Mouse (Mus musculus) erythroblast, embryonic 14.5 days (primary cell): ENCODE measurements around the gene 2010300C02Rik. TPM values are rescaled to one million over a fixed set of nuclear protein-coding genes. Genes with fewer than 3 reads are reported as not detected.

ENCODE experiments used
- H3K27me3 ChIP-seq: 2 replicates; pipeline ENCODE4 v1.6.1; 2012; ENCODE audit warnings: inconsistent platforms; ENCODE audit not compliant: control insufficient read depth
- H3K36me3 ChIP-seq: 2 replicates; pipeline ENCODE4 v1.6.1; 2012; ENCODE audit warnings: mild to moderate bottlenecking, inconsistent platforms; ENCODE audit not compliant: control insufficient read depth
- H3K4me1 ChIP-seq: 2 replicates; pipeline ENCODE4 v1.6.1; 2012; ENCODE audit warnings: inconsistent platforms; ENCODE audit not compliant: control insufficient read depth
- H3K4me3 ChIP-seq: replicated peaks from 2 replicates; pipeline ENCODE3; 2012; ENCODE audit warnings: moderate library complexity, mild to moderate bottlenecking, inconsistent platforms
- H3K9me3 ChIP-seq: 2 replicates; pipeline ENCODE4 v1.6.1; 2012; ENCODE audit warnings: low read length, inconsistent platforms, mixed read lengths; ENCODE audit not compliant: control insufficient read depth
- GATA1 ChIP-seq: IDR thresholded peaks from 2 replicates; pipeline ENCODE4 v1.6.1; 2012; ENCODE audit warnings: low read length, inconsistent platforms, mixed read lengths
- TAL1 ChIP-seq: IDR thresholded peaks from 3 replicates; pipeline ENCODE4 v1.6.1; 2012; ENCODE audit warnings: low read length, inconsistent platforms, mixed read lengths
- polyA plus RNA-seq: library from polyadenylated mRNA; stranded (reverse); fragments of >175 nt; gene quantifications from 2 replicates; pipeline ENCODE4 v1.2.3, GENCODE M21; 2012

The 2010300C02Rik gene
- polyA plus RNA-seq, 1 experiment: 0.08 TPM

- TF ChIP-seq GATA1: no peak
- no peak for TF ChIP-seq TAL1
- H3K36me3 ChIP-seq: no peaks in the 10 kb centered on the region
- H3K9me3 ChIP-seq: no peaks in the 10 kb centered on the region
- no peak overlapping the region for H3K4me3 ChIP-seq
- H3K4me1 ChIP-seq: peaks cover 3% of the 10 kb centered on the region
- H3K27me3 ChIP-seq: no peaks in the 10 kb centered on the region
Observed at GRCm38 (mm10) chr1:37735932-37736331, 16.0 kb upstream of the 2010300C02Rik start.

GRCm38 (mm10) chr1:37734841-37735240 lies 15.0 kb upstream of the 2010300C02Rik start:
- no peaks in the 10 kb centered on the region for H3K36me3 ChIP-seq
- H3K9me3 ChIP-seq: no peaks in the 10 kb centered on the region
- TF ChIP-seq TAL1: no peak
- no peak for TF ChIP-seq GATA1
- H3K27me3 ChIP-seq: no peaks in the 10 kb centered on the region
- H3K4me1 ChIP-seq: peaks cover 3% of the 10 kb centered on the region
- H3K4me3 ChIP-seq: no peak overlapping the region

DNA sequence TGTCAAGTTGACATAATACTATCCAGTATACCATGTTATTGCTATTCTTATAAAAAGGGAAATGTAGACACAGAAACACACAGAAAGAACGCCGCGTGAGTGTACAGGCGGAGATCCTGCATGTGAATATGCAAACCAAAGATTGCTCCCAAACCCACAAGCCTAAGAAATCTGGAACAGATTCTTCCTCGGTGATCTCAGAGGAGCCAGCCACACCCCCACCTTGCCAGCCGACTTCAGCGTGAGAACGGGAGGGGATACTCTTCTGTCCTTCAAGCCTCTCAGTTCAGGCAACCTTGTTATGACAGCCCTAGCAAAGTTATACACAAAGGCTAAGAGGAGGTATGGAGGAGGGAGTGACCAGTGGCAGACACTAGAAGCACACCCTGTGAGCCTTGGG lies 9.5 kb upstream of the 2010300C02Rik start:
- Histone ChIP-seq H3K4me3 (no peak overlapping the region), H3K9me3 (no peaks in the 10 kb centered on the region), H3K36me3 (no peaks in the 10 kb centered on the region), H3K4me1 (no peaks in the 10 kb centered on the region), H3K27me3 (no peaks in the 10 kb centered on the region)
- TF ChIP-seq TAL1: no peak
- TF ChIP-seq GATA1: no peak

- H3K27me3 ChIP-seq: no peaks in the 10 kb centered on the region
- H3K36me3 ChIP-seq: no peaks in the 10 kb centered on the region
- TF ChIP-seq TAL1: no peak
- no peak for TF ChIP-seq GATA1
- H3K4me3 ChIP-seq: no peak overlapping the region
- H3K9me3 ChIP-seq: no peaks in the 10 kb centered on the region
- H3K4me1 ChIP-seq: no peaks in the 10 kb centered on the region
Observed at GRCm38 (mm10) chr1:37728053-37728452, 8.2 kb upstream of the 2010300C02Rik start.

- no peaks in the 10 kb centered on the region for H3K4me1 ChIP-seq
- TF ChIP-seq TAL1 (no peak), GATA1 (no peak)
- H3K9me3 ChIP-seq: no peaks in the 10 kb centered on the region
- H3K27me3 ChIP-seq: no peaks in the 10 kb centered on the region
- H3K36me3 ChIP-seq: no peaks in the 10 kb centered on the region
- H3K4me3 ChIP-seq: no peak overlapping the region
Observed at GRCm38 (mm10) chr1:37727186-37727585, 7.3 kb upstream of the 2010300C02Rik start.

GRCm38 (mm10) chr1:37726426-37726825 lies 6.5 kb upstream of the 2010300C02Rik start:
- peaks cover 4% of the 10 kb centered on the region for H3K27me3 ChIP-seq
- no peaks in the 10 kb centered on the region for H3K9me3 ChIP-seq
- H3K4me1 ChIP-seq: no peaks in the 10 kb centered on the region
- H3K36me3 ChIP-seq: no peaks in the 10 kb centered on the region
- H3K4me3 ChIP-seq: no peak overlapping the region
- no peak for TF ChIP-seq GATA1
- no peak for TF ChIP-seq TAL1

GRCm38 (mm10) chr1:37725880-37726279 lies 6.0 kb upstream of the 2010300C02Rik start:
- Histone ChIP-seq H3K4me3 (no peak overlapping the region), H3K4me1 (no peaks in the 10 kb centered on the region), H3K36me3 (no peaks in the 10 kb centered on the region), H3K27me3 (peaks cover 8% of the 10 kb centered on the region), H3K9me3 (no peaks in the 10 kb centered on the region)
- TF ChIP-seq GATA1 (no peak), TAL1 (no peak)

DNA sequence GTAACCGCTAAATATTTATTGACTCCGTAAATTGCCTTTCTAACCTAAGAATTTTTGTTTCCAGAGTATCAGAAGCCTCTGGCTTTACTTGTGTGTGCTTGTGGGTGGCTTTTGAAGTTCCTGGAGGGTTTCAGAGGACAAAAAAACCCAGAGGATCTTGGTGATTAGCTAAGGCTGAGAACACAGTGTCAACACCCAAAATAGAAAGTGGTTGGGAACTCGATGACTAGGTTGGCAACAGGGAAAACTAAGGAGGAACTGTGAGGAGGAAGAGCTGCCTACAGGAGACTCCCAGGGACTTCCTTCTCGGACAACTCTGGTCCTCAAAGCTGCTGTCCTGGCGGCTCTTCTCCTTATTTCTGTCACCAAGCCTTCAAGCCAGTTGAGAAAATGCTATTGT lies 1.2 kb upstream of the 2010300C02Rik start:
- H3K4me3 ChIP-seq: no peak overlapping the region
- peaks cover 39% of the 10 kb centered on the region for H3K27me3 ChIP-seq
- no peak for TF ChIP-seq TAL1
- TF ChIP-seq GATA1: no peak
- no peaks in the 10 kb centered on the region for H3K4me1 ChIP-seq
- no peaks in the 10 kb centered on the region for H3K36me3 ChIP-seq
- H3K9me3 ChIP-seq: no peaks in the 10 kb centered on the region; the same call in 1 of the 2 replicates

- TF ChIP-seq TAL1 (no peak), GATA1 (no peak)
- no peaks in the 10 kb centered on the region for H3K36me3 ChIP-seq
- no peaks in the 10 kb centered on the region; the same call in 1 of the 2 replicates for H3K9me3 ChIP-seq
- H3K4me3 ChIP-seq: peak overlapping the region; percentile 24
- no peaks in the 10 kb centered on the region for H3K4me1 ChIP-seq
- peaks cover 41% of the 10 kb centered on the region for H3K27me3 ChIP-seq
Observed at GRCm38 (mm10) chr1:37719030-37719723, 708 bp downstream of the 2010300C02Rik start.

GRCm38 (mm10) chr1:37718516-37718915 lies 1.4 kb downstream of the 2010300C02Rik start:
- no peaks in the 10 kb centered on the region for H3K4me1 ChIP-seq
- no peaks in the 10 kb centered on the region for H3K36me3 ChIP-seq
- TF ChIP-seq GATA1 (no peak), TAL1 (no peak)
- no peak overlapping the region for H3K4me3 ChIP-seq
- H3K27me3 ChIP-seq: peaks cover 41% of the 10 kb centered on the region
- H3K9me3 ChIP-seq: no peaks in the 10 kb centered on the region; the same call in 1 of the 2 replicates
